Mouse (Mus musculus): ENCODE data around the gene Cit. TPM values are rescaled to one million over a fixed set of nuclear protein-coding genes. Genes with fewer than 3 reads are reported as not detected.

Gene Cit
- polyA plus RNA-seq, 1 experiment from 2014 or later, result 27.5 TPM

Other genes starting within 250 kb of the Cit start
- 23.3 and 27.7 TPM in 2 replicates for gene Rab35, start 213.4 kb upstream of the Cit start, polyA plus RNA-seq (2014; fragmentation: Nextera tagmentation; extraction: Ambion mirVana)
- 36.2 and 37.8 TPM in 2 replicates for gene Bicdl1, start 113.7 kb upstream of the Cit start, polyA plus RNA-seq (2014; fragmentation: Nextera tagmentation; extraction: Ambion mirVana)
- gene Prkab1, start 179.2 kb downstream of the Cit start, polyA plus RNA-seq (2014; fragmentation: Nextera tagmentation; extraction: Ambion mirVana), result 45.6 and 47.7 TPM in 2 replicates
- not detected in 2 replicates for gene Tmem233, start 238.0 kb downstream of the Cit start, polyA plus RNA-seq (2014; fragmentation: Nextera tagmentation; extraction: Ambion mirVana)

Measured in hindbrain, embryonic 14.5 days (tissue).